Mouse (Mus musculus) layer of hippocampus, adult 9-10 months (tissue): ENCODE results near the gene Col19a1.

Experiments used
- DNase-seq: peaks from one replicate; pipeline ENCODE4 v3.0.0; 2022; ENCODE audit warnings: low spot score

Col19a1 gene

GRCm38 (mm10) chr1:24310847-24311246, 276.4 kb downstream of the Col19a1 start:
- no peak for DNase-seq

GRCm38 (mm10) chr1:24310193-24310592, 277.1 kb downstream of the Col19a1 start:
- no peak for DNase-seq

GRCm38 (mm10) chr1:24303077-24303476, 284.2 kb downstream of the Col19a1 start:
- DNase-seq = no peak

- peak; percentile 16 for DNase-seq
Measured at GRCm38 (mm10) chr1:24302674-24303073, 284.6 kb downstream of the Col19a1 start.

- DNase-seq = no peak
Measured at GRCm38 (mm10) chr1:24300700-24301099, 286.6 kb downstream of the Col19a1 start.

- DNase-seq = no peak
Measured at GRCm38 (mm10) chr1:24294979-24295942, 292.0 kb downstream of the Col19a1 start.

- no peak for DNase-seq
Measured at GRCm38 (mm10) chr1:24292515-24292914, 294.8 kb downstream of the Col19a1 start.

- DNase-seq = no peak
Measured at GRCm38 (mm10) chr1:24286360-24286759, 300.9 kb downstream of the Col19a1 start.

- DNase-seq = no peak
Measured at GRCm38 (mm10) chr1:24267022-24267421, 320.2 kb downstream of the Col19a1 start.

- no peak for DNase-seq
Measured at GRCm38 (mm10) chr1:24261181-24261580, 326.1 kb downstream of the Col19a1 start.

- DNase-seq = no peak
Measured at GRCm38 (mm10) chr1:24259419-24259818, 327.9 kb downstream of the Col19a1 start.

- DNase-seq = no peak
Measured at GRCm38 (mm10) chr1:24257961-24258360, 329.3 kb downstream of the Col19a1 start.

GRCm38 (mm10) chr1:24249105-24249664, 338.1 kb downstream of the Col19a1 start:
- DNase-seq = peak; percentile 60

GRCm38 (mm10) chr1:24248294-24249104, 338.8 kb downstream of the Col19a1 start:
- no peak for DNase-seq

- DNase-seq = no peak
Measured at GRCm38 (mm10) chr1:24245700-24246375, 341.4 kb downstream of the Col19a1 start.

- no peak for DNase-seq
Measured at GRCm38 (mm10) chr1:24244931-24245330, 342.3 kb downstream of the Col19a1 start.

- no peak for DNase-seq
Measured at GRCm38 (mm10) chr1:24240039-24240691, 347.1 kb downstream of the Col19a1 start.

- DNase-seq = no peak
Measured at GRCm38 (mm10) chr1:24236330-24236729, 350.9 kb downstream of the Col19a1 start.

GRCm38 (mm10) chr1:24231504-24232270, 355.6 kb downstream of the Col19a1 start:
- no peak for DNase-seq

- DNase-seq = no peak
Measured at GRCm38 (mm10) chr1:24230428-24230827, 356.8 kb downstream of the Col19a1 start.

GRCm38 (mm10) chr1:24229552-24229951, 357.7 kb downstream of the Col19a1 start:
- no peak for DNase-seq
